Mouse (Mus musculus): Measurements from ENCODE around the gene Rrp9.

GRCm38 (mm10) chr9:106499667-106500066 lies 23.9 kb downstream of the Rrp9 start, which contains the start of gene Iqcf1:
- TF ChIP-seq CTCF (IDR thresholded peaks at IDR 0.05; ENCODE audit: low read depth, low read length), result no peak
- TF ChIP-seq POLR2A (IDR thresholded peaks at IDR 0.05; ENCODE audit: insufficient read depth, low read length), result no peak
